Mouse (Mus musculus) ES-E14 (cell line): ENCODE measurements around the gene Mfsd2a. TPM values are rescaled to one million over a fixed set of nuclear protein-coding genes. Genes with fewer than 3 reads are reported as not detected.

Experiments used
- DNase-seq: peaks from one replicate; pipeline ENCODE4 v3.0.0-alpha.2; 2013; ENCODE audit warnings: low read depth, low spot score
- H3K27ac ChIP-seq: 2 replicates; pipeline ENCODE4 v1.5.1; 2012; ENCODE audit warnings: low read depth, mild to moderate bottlenecking, low read length, moderate library complexity, mixed read lengths; ENCODE audit not compliant: poor library complexity, insufficient read depth, severe bottlenecking
- H3K36me3 ChIP-seq: 2 replicates; pipeline ENCODE4 v1.6.1; 2012; ENCODE audit warnings: mild to moderate bottlenecking, low read length, moderate library complexity, mixed read lengths; ENCODE audit not compliant: control insufficient read depth, poor library complexity, insufficient read depth, severe bottlenecking
- H3K4me1 ChIP-seq, 2 experiments: fragments of 150-350 bp in 1 of 2; sonication (generic) in 1 of 2; 2 replicates each; pipeline ENCODE4 v1.6.1; 2012; ENCODE audit warnings: low read length in 2 of 2, mild to moderate bottlenecking in 1 of 2, mixed read lengths in 1 of 2; ENCODE audit not compliant: control insufficient read depth in 2 of 2, insufficient read depth in 2 of 2, poor library complexity in 1 of 2
- H3K4me3 ChIP-seq, 2 experiments: fragments of 150-350 bp in 1 of 2; sonication (generic) in 1 of 2; 2 replicates each; pipeline ENCODE4 v1.5.1; 2012; ENCODE audit warnings: low read length in 2 of 2, low read depth in 1 of 2, mild to moderate bottlenecking in 1 of 2, mixed read lengths in 1 of 2; ENCODE audit not compliant: insufficient read depth in 1 of 2, poor library complexity in 1 of 2, severe bottlenecking in 1 of 2
- H3K9ac ChIP-seq: 2 replicates; pipeline ENCODE4 v1.6.1; 2012; ENCODE audit warnings: low read depth, mild to moderate bottlenecking, low read length, mixed read lengths; ENCODE audit not compliant: poor library complexity, insufficient read depth, severe bottlenecking
- H3K9me3 ChIP-seq: fragments of 150-350 bp; sonication (generic); 2 replicates; pipeline ENCODE4 v1.6.1; 2012; ENCODE audit warnings: low read depth, mild to moderate bottlenecking, low read length; ENCODE audit not compliant: control insufficient read depth, insufficient read depth
- CHD2 ChIP-seq: IDR thresholded peaks from 2 replicates; pipeline ENCODE4 v1.6.1; 2014; ENCODE audit warnings: mild to moderate bottlenecking, low read depth, low read length, inconsistent platforms
- HCFC1 ChIP-seq: IDR thresholded peaks from 2 replicates; pipeline ENCODE4 v1.6.1; 2012; ENCODE audit warnings: low read length, inconsistent platforms, borderline replicate concordance; ENCODE audit not compliant: insufficient read depth
- MAFK ChIP-seq: IDR thresholded peaks from 2 replicates; pipeline ENCODE4 v1.6.1; 2014; ENCODE audit warnings: mild to moderate bottlenecking, low read depth, low read length, inconsistent platforms; ENCODE audit not compliant: insufficient read depth
- ZC3H11A ChIP-seq: IDR thresholded peaks from 2 replicates; pipeline ENCODE4 v1.6.1; 2012; ENCODE audit warnings: low read depth, mild to moderate bottlenecking, inconsistent platforms, low read length, borderline replicate concordance
- ZNF384 ChIP-seq: IDR thresholded peaks from 2 replicates; pipeline ENCODE4 v1.6.1; 2012; ENCODE audit warnings: low read depth, low read length, inconsistent platforms
- in situ Hi-C, 2 experiments: fragments of 600-800 bp; cut with MboI; formaldehyde crosslinking; loops; one replicate each; pipeline ENCODE4 v1.15.1; 2025; ENCODE audit warnings: low sequenced_read_pairs in 2 of 2, inconsistent platforms in 1 of 2; ENCODE audit not compliant: unreplicated experiment in 2 of 2
- total RNA-seq: library from RNA; depleted of rRNA; stranded (reverse); fragments of 300-350 nt; gene quantifications from 2 replicates; pipeline ENCODE4 v1.2.3, GENCODE M21; 2012

Mfsd2a gene
- total RNA-seq, 1 experiment: 4.3 TPM

GRCm38 (mm10) chr4:122981238-122981637 is 20.2 kb upstream of the Mfsd2a start:
- no peak overlapping the region for H3K9ac ChIP-seq
- peaks cover 0 to 4% of the 10 kb centered on the region in 2 experiments; a peak in 1 of 4 replicates for H3K4me1 ChIP-seq
- TF ChIP-seq ZNF384 (no peak), HCFC1 (no peak), MAFK (no peak), ZC3H11A (no peak), CHD2 (no peak)
- H3K9me3 ChIP-seq: no peaks in the 10 kb centered on the region
- DNase-seq: no peak
- no peak overlapping the region for H3K4me3 ChIP-seq
- no peaks in the 10 kb centered on the region for H3K36me3 ChIP-seq
- H3K27ac ChIP-seq: no peak overlapping the region
- in situ Hi-C loops: no loop called here

DNA sequence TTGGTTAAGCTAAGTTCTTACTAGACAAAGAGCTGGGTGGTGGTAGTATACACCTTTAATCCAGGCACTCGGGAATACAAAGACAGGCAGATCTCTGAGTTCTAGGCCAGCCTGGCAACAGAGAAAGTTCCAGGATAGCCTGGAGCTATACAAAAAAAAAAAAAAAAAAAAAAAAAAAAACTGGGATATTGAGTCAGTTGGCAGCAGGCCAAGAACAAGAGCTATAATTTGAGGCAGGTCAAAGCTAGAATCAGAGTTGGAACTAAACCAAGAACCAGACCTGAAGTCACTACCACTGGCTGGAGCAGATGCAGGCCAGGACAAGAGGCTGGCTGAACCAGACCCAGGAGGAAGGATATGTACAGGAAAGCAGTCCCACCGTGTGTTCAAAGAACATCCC is 19.7 kb upstream of the Mfsd2a start:
- peaks cover 0 to 4% of the 10 kb centered on the region in 2 experiments; a peak in 1 of 4 replicates for H3K4me1 ChIP-seq
- in situ Hi-C loops: no loop called here
- no peak for TF ChIP-seq CHD2
- TF ChIP-seq HCFC1: no peak
- no peak for TF ChIP-seq MAFK
- TF ChIP-seq ZNF384: peak; percentile 53
- no peak for TF ChIP-seq ZC3H11A
- no peak overlapping the region for H3K9ac ChIP-seq
- no peak overlapping the region for H3K4me3 ChIP-seq
- DNase-seq: no peak
- no peaks in the 10 kb centered on the region for H3K9me3 ChIP-seq
- no peaks in the 10 kb centered on the region for H3K36me3 ChIP-seq
- H3K27ac ChIP-seq: no peak overlapping the region

GRCm38 (mm10) chr4:122979826-122980225 is 18.8 kb upstream of the Mfsd2a start:
- Histone ChIP-seq H3K9me3 (no peaks in the 10 kb centered on the region), H3K9ac (no peak overlapping the region), H3K4me3 (no peak overlapping the region), H3K4me1 (peaks cover 0 to 4% of the 10 kb centered on the region in 2 experiments; a peak in 1 of 4 replicates), H3K27ac (no peak overlapping the region), H3K36me3 (no peaks in the 10 kb centered on the region)
- DNase-seq: no peak
- TF ChIP-seq ZC3H11A (no peak), CHD2 (no peak), ZNF384 (no peak), HCFC1 (no peak), MAFK (no peak)
- in situ Hi-C loops: no loop called here

DNA sequence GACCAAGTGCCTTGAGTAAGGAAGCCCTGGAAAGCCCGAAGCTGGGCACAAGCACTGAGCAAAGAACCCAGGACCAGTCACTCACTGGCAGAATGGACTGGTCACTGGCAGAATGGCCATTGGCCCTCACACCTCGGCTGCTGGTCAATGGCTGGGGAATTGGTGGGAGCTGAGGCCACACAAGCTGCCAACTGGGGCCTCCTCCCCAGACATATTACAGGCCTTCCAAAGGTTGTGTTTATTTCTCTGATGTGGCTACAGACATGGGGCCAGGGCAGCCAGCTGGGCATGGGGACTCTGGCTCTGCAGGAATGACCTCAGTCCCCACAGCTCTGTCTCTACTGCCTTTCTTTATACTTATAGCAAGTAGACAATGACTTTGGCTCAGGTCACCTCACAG is 17.9 kb upstream of the Mfsd2a start:
- Histone ChIP-seq H3K9ac (no peak overlapping the region), H3K4me1 (peaks cover 0 to 4% of the 10 kb centered on the region in 2 experiments; a peak in 1 of 4 replicates), H3K27ac (no peak overlapping the region), H3K36me3 (no peaks in the 10 kb centered on the region), H3K9me3 (no peaks in the 10 kb centered on the region), H3K4me3 (no peak overlapping the region)
- no peak for DNase-seq
- in situ Hi-C loops: no loop called here
- TF ChIP-seq ZC3H11A (no peak), ZNF384 (no peak), MAFK (no peak)

- Histone ChIP-seq H3K9ac (no peak overlapping the region), H3K27ac (no peak overlapping the region), H3K9me3 (no peaks in the 10 kb centered on the region), H3K4me3 (no peak overlapping the region), H3K4me1 (peaks cover 0 to 2% of the 10 kb centered on the region in 2 experiments; a peak in 1 of 4 replicates), H3K36me3 (no peaks in the 10 kb centered on the region)
- no peak for TF ChIP-seq ZC3H11A
- TF ChIP-seq CHD2: no peak
- TF ChIP-seq HCFC1: no peak
- no peak for TF ChIP-seq ZNF384
- no peak for TF ChIP-seq MAFK
- in situ Hi-C loops: no loop called here
- DNase-seq: no peak
Observed at GRCm38 (mm10) chr4:122976885-122977284, 15.9 kb upstream of the Mfsd2a start.
